8 mouse cellular contexts compared by ENCODE assay signal in the genomic region with DNA sequence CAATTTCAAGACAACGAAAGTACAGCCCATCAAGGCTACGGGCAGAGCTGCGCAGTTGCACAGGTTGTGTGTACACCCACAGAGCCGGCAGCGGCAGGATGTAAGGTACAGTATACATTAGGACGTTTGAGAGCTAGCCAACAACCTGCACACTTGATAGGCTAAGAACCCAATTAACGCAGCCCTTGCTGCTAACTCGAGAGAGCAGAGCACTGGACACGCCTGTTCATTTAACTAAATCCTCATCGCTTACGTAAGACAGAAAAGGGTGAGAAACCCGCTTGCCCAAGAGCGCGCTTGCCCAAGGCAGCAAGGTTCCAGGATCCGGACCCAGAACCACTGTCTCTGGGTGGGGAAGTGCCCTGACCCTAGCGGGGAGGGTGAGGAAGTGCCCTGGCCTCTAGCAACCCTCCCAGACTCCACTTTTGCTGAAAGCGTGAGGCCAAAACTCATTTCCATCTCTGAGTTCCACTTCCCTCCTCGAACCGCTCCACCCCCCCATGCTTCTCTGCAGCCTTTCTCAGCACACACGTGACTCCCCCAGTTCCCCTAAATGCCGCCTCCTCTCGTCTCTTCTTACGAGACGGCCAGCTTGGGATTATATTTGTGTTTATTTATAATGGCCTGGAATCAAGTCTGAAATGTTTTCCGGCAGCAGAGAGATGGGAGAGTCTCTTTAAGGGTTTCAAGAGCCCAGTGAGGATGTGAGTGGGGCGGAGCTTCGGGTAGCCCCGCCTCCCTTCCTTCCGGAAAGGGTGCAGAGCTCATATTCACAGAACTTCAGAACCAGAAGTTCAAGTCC. TPM values are rescaled to one million over a fixed set of nuclear protein-coding genes. Genes with fewer than 3 reads are reported as not detected.
DNase-seq lines count a peak whose midpoint lies in the region; ATAC-seq lines count a peak whose summit lies in the region.

No protein-coding gene starts in this region.

- DNase-seq in CD8-positive naive resting alpha-beta T cell, adult 2 months (ENCODE audit: low read depth in 2 of 2, low spot score in 2 of 2) = peak; percentile 74 to 86
- peak; percentile 79 for DNase-seq in c-Kit-positive CD71-positive TER-119-positive erythroid progenitor cells, embryonic 14.5 days (ENCODE audit: low spot score)
- DNase-seq in kidney, postnatal 25 days = peak; percentile 92
- peak; percentile 71 for DNase-seq in liver, embryonic 13.5 days
- peak; percentile 85 to 91 for DNase-seq in natural killer cell, adult 2 months (ENCODE audit: low spot score in 2 of 2)

- H3K4me3 ChIP-seq in forebrain, embryonic 12.5 days (replicated peaks) = peak overlapping the region; percentile 43
- H3K4me3 ChIP-seq in heart, embryonic 16.5 days (ENCODE audit: low read length) = peak overlapping the region; percentile 60
- H3K4me3 ChIP-seq in liver, embryonic 13.5 days (replicated peaks) = peak overlapping the region; percentile 57
- H3K4me3 ChIP-seq in stomach, embryonic 14.5 days (ENCODE audit: low read depth, low read length) = peak overlapping the region; percentile 33

- peak overlapping the region; percentile 79 for H3K4me2 ChIP-seq in forebrain, embryonic 12.5 days
- peak overlapping the region; percentile 91 for H3K4me2 ChIP-seq in heart, embryonic 16.5 days (ENCODE audit: low read depth, low read length)
- peak overlapping the region; percentile 72 for H3K4me2 ChIP-seq in liver, embryonic 13.5 days
- H3K4me2 ChIP-seq in stomach, embryonic 14.5 days (replicated peaks; ENCODE audit: low read depth, low read length) = peak overlapping the region; percentile 62

- H3K27me3 ChIP-seq in forebrain, embryonic 12.5 days = no peaks in the 10 kb centered on the region
- H3K27me3 ChIP-seq in heart, embryonic 16.5 days (ENCODE audit: control insufficient read depth, insufficient read depth, low read length) = no peaks in the 10 kb centered on the region
- no peaks in the 10 kb centered on the region for H3K27me3 ChIP-seq in liver, embryonic 13.5 days
- no peaks in the 10 kb centered on the region for H3K27me3 ChIP-seq in stomach, embryonic 14.5 days (ENCODE audit: control insufficient read depth, insufficient read depth, low read length)

- WGBS in forebrain, embryonic 12.5 days = 4% methylated on average over 29 of the region's 29 CpGs
- WGBS in heart, embryonic 16.5 days = 3% methylated on average over 29 of the region's 29 CpGs
- WGBS in liver, embryonic 13.5 days (ENCODE audit: insufficient replicate concordance) = 2% methylated on average over 29 of the region's 29 CpGs
- WGBS in stomach, embryonic 14.5 days = 3% methylated on average over 29 of the region's 29 CpGs

- H3K4me1 ChIP-seq in forebrain, embryonic 12.5 days = peaks cover 10% of the 10 kb centered on the region; the same call in 1 of the 2 replicates
- H3K4me1 ChIP-seq in heart, embryonic 16.5 days (ENCODE audit: control insufficient read depth, insufficient read depth, low read length) = peaks cover 16% of the 10 kb centered on the region
- peaks cover 41% of the 10 kb centered on the region for H3K4me1 ChIP-seq in liver, embryonic 13.5 days (replicated peaks)
- H3K4me1 ChIP-seq in stomach, embryonic 14.5 days (ENCODE audit: control insufficient read depth, insufficient read depth, low read length) = 0 out of 2 replicates have a peak, but pooled peaks cover 3% of the 10 kb centered on the region

- peak overlapping the region; percentile 56; the same call in 1 of the 2 replicates for H3K27ac ChIP-seq in forebrain, embryonic 12.5 days
- peak overlapping the region; percentile 82 for H3K27ac ChIP-seq in heart, embryonic 16.5 days (ENCODE audit: low read length)
- H3K27ac ChIP-seq in liver, embryonic 13.5 days = peak overlapping the region; percentile 63
- peak overlapping the region; percentile 66 for H3K27ac ChIP-seq in stomach, embryonic 14.5 days (ENCODE audit: low read length)

- H3K9ac ChIP-seq in forebrain, embryonic 12.5 days = peak overlapping the region; percentile 47
- H3K9ac ChIP-seq in heart, embryonic 16.5 days (ENCODE audit: low read length) = peak overlapping the region; percentile 77
- peak overlapping the region; percentile 64 for H3K9ac ChIP-seq in liver, embryonic 13.5 days
- H3K9ac ChIP-seq in stomach, embryonic 14.5 days (replicated peaks; ENCODE audit: low read depth, low read length) = no peak overlapping the region

- no peaks in the 10 kb centered on the region for H3K9me3 ChIP-seq in forebrain, embryonic 12.5 days
- no peaks in the 10 kb centered on the region for H3K9me3 ChIP-seq in heart, embryonic 16.5 days (replicated peaks; ENCODE audit: control insufficient read depth, low read length)
- no peaks in the 10 kb centered on the region for H3K9me3 ChIP-seq in liver, embryonic 13.5 days (replicated peaks)
- no peaks in the 10 kb centered on the region for H3K9me3 ChIP-seq in stomach, embryonic 14.5 days (ENCODE audit: control insufficient read depth, low read depth, low read length)

- peak; percentile 75 for ATAC-seq in forebrain, embryonic 12.5 days (ENCODE audit: low FRiP score)
- peak; percentile 59 for ATAC-seq in heart, embryonic 16.5 days (replicated peaks; ENCODE audit: extremely low read depth, insufficient read depth, low FRiP score)
- ATAC-seq in liver, embryonic 13.5 days (ENCODE audit: low read depth) = peak; percentile 71
- ATAC-seq in stomach, embryonic 14.5 days (ENCODE audit: insufficient number of reproducible peaks, insufficient read depth, low FRiP score, low read depth) = peak; percentile 76; the same call in 1 of the 2 replicates

- no peaks in the 10 kb centered on the region for H3K36me3 ChIP-seq in forebrain, embryonic 12.5 days (replicated peaks)
- no peaks in the 10 kb centered on the region for H3K36me3 ChIP-seq in heart, embryonic 16.5 days (ENCODE audit: control insufficient read depth, insufficient read depth)
- no peaks in the 10 kb centered on the region for H3K36me3 ChIP-seq in liver, embryonic 13.5 days
- H3K36me3 ChIP-seq in stomach, embryonic 14.5 days (ENCODE audit: control insufficient read depth, insufficient read depth, low read length) = no peaks in the 10 kb centered on the region

RNA-seq across cellular contexts. Expression of gene Ptpn1, which starts 6.9 kb away (rescaled TPM):
- 94.1 and 104 TPM in 2 replicates for polyA plus RNA-seq in forebrain, embryonic 12.5 days (2016; fragmentation: Nextera tagmentation; extraction: Ambion mirVana)
- 44.7 and 50.8 TPM in 2 replicates for polyA plus RNA-seq in heart, embryonic 16.5 days (2015; fragmentation: Nextera tagmentation; extraction: Ambion mirVana)
- polyA plus RNA-seq in liver, embryonic 13.5 days (2015; fragmentation: Nextera tagmentation; extraction: Ambion mirVana) = 35.3 and 43.9 TPM in 2 replicates
- 41.0 and 42.7 TPM in 2 replicates for polyA plus RNA-seq in stomach, embryonic 14.5 days (2014; fragmentation: Nextera tagmentation; extraction: Ambion mirVana)

Comparison
In these comparisons a context has a peak if more than half of its experiments do, and no peak if none do; other contexts are left out.
1. Peak in every context shown above with its lines: DNase-seq, ATAC-seq, H3K4me3 ChIP-seq and H3K27ac ChIP-seq.